Mouse (Mus musculus) lung, embryonic 16.5 days (tissue): ENCODE measurements around the gene Rgl1. TPM values are rescaled to one million over a fixed set of nuclear protein-coding genes. Genes with fewer than 3 reads are reported as not detected.
A peak's percentile ranks its signal among the peaks of the same experiment; 100 is the strongest.

Source experiments
- ATAC-seq: fragments of 200-750 bp; cut with Nextera tagmentation; 2 replicates; pipeline ENCODE4 v1.8.0; 2017; ENCODE audit warnings: low read depth, mild to moderate bottlenecking, moderate library complexity
- H3K27ac ChIP-seq: fragments of 300-500 bp; sonication (generic); 2 replicates; pipeline ENCODE4 v1.5.1; 2014; ENCODE audit warnings: mild to moderate bottlenecking, control low read depth, low read length
- H3K27me3 ChIP-seq: fragments of 300-500 bp; sonication (generic); 2 replicates; pipeline ENCODE4 v1.6.1; 2014; ENCODE audit warnings: low read depth, low read length, mixed read lengths; ENCODE audit not compliant: control insufficient read depth, insufficient read depth
- H3K36me3 ChIP-seq: fragments of 300-500 bp; sonication (generic); 2 replicates; pipeline ENCODE4 v1.6.1; 2014; ENCODE audit warnings: low read length; ENCODE audit not compliant: control insufficient read depth, insufficient read depth
- H3K4me1 ChIP-seq: fragments of 300-500 bp; sonication (generic); replicated peaks from 2 replicates; pipeline ENCODE4 v1.6.1; 2014; ENCODE audit warnings: low read length, mixed read lengths; ENCODE audit not compliant: control insufficient read depth, insufficient read depth
- H3K4me2 ChIP-seq: fragments of 300-500 bp; sonication (generic); 2 replicates; pipeline ENCODE4 v1.6.1; 2014; ENCODE audit warnings: low read depth, low read length, control low read depth
- H3K4me3 ChIP-seq: fragments of 300-500 bp; sonication (generic); 2 replicates; pipeline ENCODE4 v1.5.1; 2014; ENCODE audit warnings: mild to moderate bottlenecking, low read length, control low read depth
- H3K9ac ChIP-seq: fragments of 300-500 bp; sonication (generic); 2 replicates; pipeline ENCODE4 v1.6.1; 2014; ENCODE audit warnings: low read length, control low read depth
- H3K9me3 ChIP-seq: fragments of 300-500 bp; sonication (generic); 2 replicates; pipeline ENCODE4 v1.6.1; 2016; ENCODE audit warnings: low read length; ENCODE audit not compliant: control insufficient read depth
- WGBS: fragments of 180-500 bp; shearing (Covaris S2); extraction: QIAGEN DNeasy Blood & Tissue Kit; methylation state at CpG from one replicate; pipeline ENCODE4 v1.1.7; 2014; 5-methylcytosine and 5-hydroxymethylcytosine counted together
- polyA plus RNA-seq: library from polyadenylated mRNA; unstranded; fragments of >200 nt; fragmentation: Nextera tagmentation; extraction: Ambion mirVana; gene quantifications from 2 replicates; pipeline ENCODE4 v1.2.1, GENCODE M21; 2015

Gene Rgl1
- polyA plus RNA-seq, 1 experiment from 2014 or later: 53.4 TPM

GRCm38 (mm10) chr1:152687099-152687730, 78.9 kb downstream of the Rgl1 start:
- H3K27me3 ChIP-seq: no peaks in the 10 kb centered on the region
- no peaks in the 10 kb centered on the region for H3K36me3 ChIP-seq
- WGBS: 15% methylated on average over 6 of the region's 6 CpGs
- peak overlapping the region; percentile 80 for H3K27ac ChIP-seq
- H3K4me1 ChIP-seq: peaks cover 46% of the 10 kb centered on the region
- H3K4me3 ChIP-seq: no peak overlapping the region
- no peaks in the 10 kb centered on the region for H3K9me3 ChIP-seq
- ATAC-seq: peak; percentile 70
- H3K4me2 ChIP-seq: peak overlapping the region; percentile 37
- peak overlapping the region; percentile 12 for H3K9ac ChIP-seq

- H3K36me3 ChIP-seq: no peaks in the 10 kb centered on the region
- no peak overlapping the region for H3K4me3 ChIP-seq
- H3K4me2 ChIP-seq: no peak overlapping the region
- no peaks in the 10 kb centered on the region for H3K9me3 ChIP-seq
- peaks cover 53% of the 10 kb centered on the region for H3K4me1 ChIP-seq
- no peak overlapping the region for H3K9ac ChIP-seq
- H3K27me3 ChIP-seq: no peaks in the 10 kb centered on the region
- no peak for ATAC-seq
- no peak overlapping the region for H3K27ac ChIP-seq
- 74% methylated on average over 3 of the region's 3 CpGs for WGBS
These were observed 80.6 kb downstream of the Rgl1 start for GRCm38 (mm10) chr1:152685531-152685930.

DNA sequence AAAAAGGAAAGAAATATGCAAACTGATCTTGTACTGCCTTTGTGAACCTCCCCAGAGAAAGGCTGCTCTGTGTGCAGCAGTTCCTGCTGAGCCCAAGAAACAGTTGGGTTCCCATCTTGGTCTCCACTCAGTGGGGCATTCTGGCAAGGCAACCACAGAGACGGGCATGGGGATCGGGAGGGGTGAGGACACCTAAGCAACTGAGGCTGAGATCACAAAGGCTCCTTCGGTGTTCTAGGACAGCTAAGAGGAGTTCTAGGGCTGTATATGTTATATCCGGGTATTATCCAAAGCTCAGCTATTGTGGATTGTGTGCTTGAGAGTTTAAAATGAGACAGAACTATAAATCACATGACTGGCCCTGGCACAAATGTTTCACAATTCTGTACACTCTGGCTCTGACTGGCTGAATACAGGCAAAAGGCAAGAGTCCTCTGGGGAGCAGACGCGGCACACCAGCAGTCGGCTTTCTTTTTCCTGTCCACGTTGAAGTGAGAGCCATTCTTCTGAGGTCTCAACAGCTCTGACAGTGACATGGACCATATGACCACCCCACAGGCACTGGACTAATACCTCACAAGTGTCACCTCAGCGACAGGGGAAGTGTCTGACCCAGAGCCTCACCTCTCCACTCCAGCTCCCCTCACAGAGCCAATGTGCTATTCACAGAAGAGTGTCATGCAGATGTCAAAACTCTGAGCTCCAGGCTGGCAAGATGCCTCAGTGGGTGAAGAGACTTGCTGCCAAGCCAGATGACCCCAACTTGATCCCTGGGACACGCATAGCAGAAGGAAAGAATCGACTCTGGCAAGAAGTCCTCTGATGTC, 83.6 kb downstream of the Rgl1 start:
- Histone ChIP-seq H3K9me3 (no peaks in the 10 kb centered on the region), H3K4me1 (peaks cover 47% of the 10 kb centered on the region), H3K27ac (peak overlapping the region; percentile 62)

GRCm38 (mm10) chr1:152681676-152682367, 84.3 kb downstream of the Rgl1 start:
- ATAC-seq: peak; percentile 7; the same call in 1 of the 2 replicates
- Histone ChIP-seq H3K4me2 (no peak overlapping the region), H3K4me1 (peaks cover 45% of the 10 kb centered on the region), H3K9me3 (no peaks in the 10 kb centered on the region), H3K36me3 (no peaks in the 10 kb centered on the region), H3K27me3 (no peaks in the 10 kb centered on the region), H3K4me3 (no peak overlapping the region), H3K27ac (peak overlapping the region; percentile 62), H3K9ac (no peak overlapping the region)
- WGBS: 37% methylated on average over 6 of the region's 6 CpGs

More for the DNA sequence above, 83.6 kb downstream of the Rgl1 start:
- Histone ChIP-seq H3K4me3 (no peak overlapping the region), H3K27me3 (no peaks in the 10 kb centered on the region), H3K4me2 (no peak overlapping the region), H3K9ac (no peak overlapping the region), H3K36me3 (no peaks in the 10 kb centered on the region)
- WGBS: 33% methylated on average over 11 of the region's 11 CpGs
- ATAC-seq: peak; percentile 39

GRCm38 (mm10) chr1:152681116-152681515, 85.0 kb downstream of the Rgl1 start:
- Histone ChIP-seq H3K9ac (no peak overlapping the region), H3K4me3 (no peak overlapping the region), H3K4me1 (peaks cover 45% of the 10 kb centered on the region), H3K4me2 (no peak overlapping the region), H3K9me3 (no peaks in the 10 kb centered on the region), H3K27me3 (no peaks in the 10 kb centered on the region), H3K36me3 (no peaks in the 10 kb centered on the region), H3K27ac (no peak overlapping the region)
- no peak for ATAC-seq
- WGBS: 18% methylated on average over 8 of the region's 8 CpGs

DNA sequence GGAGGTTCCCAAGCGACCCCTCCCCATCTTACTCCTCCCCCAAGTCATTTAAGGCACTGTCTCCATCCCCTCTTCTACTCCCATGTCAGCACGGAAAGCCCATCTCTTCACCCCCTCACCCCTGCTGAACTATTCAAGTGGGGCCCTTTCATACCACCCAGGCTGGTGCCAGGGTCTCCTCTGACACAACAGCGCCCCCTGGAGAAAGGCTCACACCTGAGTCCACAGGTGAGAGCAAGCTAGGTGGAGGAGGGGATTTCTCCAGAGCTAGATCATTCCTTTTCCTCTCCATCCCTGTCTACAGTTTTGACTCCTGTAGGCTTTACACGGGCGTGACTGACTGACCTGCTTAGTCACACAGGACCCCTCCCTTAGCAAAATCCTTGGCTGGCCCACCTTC, 87.7 kb downstream of the Rgl1 start:
- peaks cover 45% of the 10 kb centered on the region for H3K4me1 ChIP-seq
- WGBS: 35% methylated on average over 5 of the region's 5 CpGs

DNA sequence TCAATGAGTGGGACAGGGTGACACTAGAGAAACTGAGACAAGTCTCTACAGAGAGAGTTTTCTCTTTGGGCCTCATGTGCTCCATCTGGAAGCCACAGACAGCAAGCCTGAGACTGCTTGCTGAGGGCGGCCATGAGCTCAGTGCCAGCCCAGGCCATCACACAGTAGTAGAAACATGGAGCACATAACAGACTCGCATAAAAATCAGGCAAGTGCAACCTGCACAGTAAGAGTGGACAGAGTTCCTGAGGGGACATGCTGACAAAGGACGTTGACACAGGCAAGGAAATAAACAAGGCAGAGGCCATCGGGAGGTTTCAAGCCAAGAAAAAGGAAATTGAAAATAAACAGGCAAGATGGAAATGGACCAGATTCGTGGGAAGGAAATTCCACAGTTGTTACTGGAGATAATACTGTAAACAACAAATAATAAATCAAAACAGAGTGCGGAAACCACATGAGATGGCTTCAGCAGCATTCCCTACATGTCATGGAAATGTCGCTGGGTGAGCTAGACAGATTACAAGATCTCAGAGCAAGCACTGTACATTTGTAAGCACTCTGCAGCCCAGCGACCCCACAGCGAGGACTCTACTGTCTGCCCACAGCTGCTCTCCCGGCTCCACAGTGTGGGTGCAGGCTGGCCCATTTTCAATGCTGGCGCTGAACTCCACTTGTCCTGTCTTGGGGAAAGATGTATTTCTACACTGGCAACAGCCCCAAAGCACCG, 88.5 kb downstream of the Rgl1 start:
- Histone ChIP-seq H3K9me3 (no peaks in the 10 kb centered on the region), H3K4me3 (no peak overlapping the region), H3K9ac (no peak overlapping the region), H3K36me3 (no peaks in the 10 kb centered on the region), H3K27ac (peak overlapping the region; percentile 74), H3K27me3 (no peaks in the 10 kb centered on the region), H3K4me2 (peak overlapping the region; percentile 15; the same call in 1 of the 2 replicates), H3K4me1 (peaks cover 40% of the 10 kb centered on the region)
- 33% methylated on average over 12 of the region's 12 CpGs for WGBS
- ATAC-seq: peak; percentile 93

More for the DNA sequence above, 87.7 kb downstream of the Rgl1 start:
- Histone ChIP-seq H3K9me3 (no peaks in the 10 kb centered on the region), H3K36me3 (no peaks in the 10 kb centered on the region), H3K4me2 (peak overlapping the region; percentile 15; the same call in 1 of the 2 replicates), H3K27ac (peak overlapping the region; percentile 74), H3K9ac (no peak overlapping the region), H3K27me3 (no peaks in the 10 kb centered on the region), H3K4me3 (no peak overlapping the region)
- ATAC-seq: peak; percentile 8

DNA sequence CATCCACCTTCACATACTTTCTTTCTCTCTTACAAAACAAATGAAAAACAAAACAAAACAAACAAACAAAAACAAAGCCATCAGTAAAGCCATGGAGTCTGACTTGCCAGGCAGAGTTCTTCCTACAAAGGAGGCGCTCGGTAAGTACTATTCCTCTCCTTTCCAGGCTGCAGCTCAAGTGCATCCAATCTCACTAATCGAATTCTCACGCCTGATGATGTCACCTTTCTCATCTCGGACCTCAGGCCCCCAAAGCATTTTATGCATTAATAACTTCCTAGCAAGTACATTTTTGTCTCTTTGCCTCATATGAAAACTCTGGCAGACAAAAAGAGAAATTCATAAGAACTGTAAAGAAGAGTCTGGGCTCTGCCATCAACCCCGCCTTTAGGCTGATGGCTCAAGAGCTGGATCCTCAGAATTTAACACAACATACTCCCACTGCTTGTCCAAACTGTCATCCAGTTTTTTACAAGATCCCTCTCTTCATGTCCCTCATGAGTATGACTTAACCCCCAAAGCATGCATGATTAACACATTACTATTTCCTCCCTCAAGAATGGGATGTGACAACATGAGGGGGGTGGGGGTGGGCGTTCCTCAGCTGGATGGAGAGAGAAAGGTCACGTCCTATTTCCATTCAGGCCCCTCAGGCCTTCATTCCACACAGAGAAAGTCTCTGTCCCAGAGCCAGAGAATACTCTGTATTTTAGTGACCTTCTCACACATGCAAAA, 96.5 kb downstream of the Rgl1 start:
- ATAC-seq: peak; percentile 83
- H3K27ac ChIP-seq: no peak overlapping the region
- no peaks in the 10 kb centered on the region for H3K36me3 ChIP-seq
- no peaks in the 10 kb centered on the region for H3K9me3 ChIP-seq
- WGBS: 40% methylated on average over 8 of the region's 8 CpGs
- no peaks in the 10 kb centered on the region for H3K27me3 ChIP-seq
- H3K4me2 ChIP-seq: no peak overlapping the region
- H3K4me1 ChIP-seq: peaks cover 12% of the 10 kb centered on the region
- no peak overlapping the region for H3K4me3 ChIP-seq
- H3K9ac ChIP-seq: no peak overlapping the region
